Mouse (Mus musculus) CD4-positive naive resting alpha-beta T cell, adult 76 days (primary cell): Measurements from ENCODE around the gene Olfr568. TPM values are rescaled to one million over a fixed set of nuclear protein-coding genes. Genes with fewer than 3 reads are reported as not detected.

Experiments used
- total RNA-seq: library from RNA; stranded (reverse); gene quantifications from one replicate; pipeline ENCODE4 v1.2.4, GENCODE M21; 2023

Olfr568 gene
- not detected for total RNA-seq

GRCm38 (mm10) chr7:102876822-102877221 lies at the start of gene Olfr568:
Gene Olfr568 (plus strand): TSS chr7:102877122.

GRCm38 (mm10) chr7:102858665-102859064 lies 18.3 kb upstream of the Olfr568 start, which contains the start of gene Olfr566:
Gene Olfr566 (minus strand): TSS chr7:102858765.

GRCm38 (mm10) chr7:102890782-102891181 lies 13.9 kb downstream of the Olfr568 start, which contains the start of gene Olfr569:
Gene Olfr569 (minus strand): TSS chr7:102890882.

GRCm38 (mm10) chr7:102917032-102917875 lies 40.3 kb downstream of the Olfr568 start, which contains the start of gene Olfr571:
Gene Olfr571 (minus strand): TSS chr7:102917536.

GRCm38 (mm10) chr7:102924109-102924508 lies 47.2 kb downstream of the Olfr568 start, which contains the start of gene Olfr572:
Gene Olfr572 (plus strand): TSS chr7:102924409.

Other genes starting within 250 kb of the Olfr568 start
- gene Olfr554, start 238.7 kb upstream of the Olfr568 start, total RNA-seq: not detected
- gene Olfr555, start 218.3 kb upstream of the Olfr568 start, total RNA-seq: not detected
- gene Olfr556, start 212.2 kb upstream of the Olfr568 start, total RNA-seq: not detected
- gene Trim68, start 189.8 kb upstream of the Olfr568 start, total RNA-seq: 11.8 TPM
- not detected for gene Olfr557, start 181.2 kb upstream of the Olfr568 start, total RNA-seq
- not detected for gene Olfr558, start 174.9 kb upstream of the Olfr568 start, total RNA-seq
- gene Olfr33, start 158.1 kb upstream of the Olfr568 start, total RNA-seq: not detected
- not detected for gene Olfr559, start 149.6 kb upstream of the Olfr568 start, total RNA-seq
- gene Olfr560, start 117.8 kb upstream of the Olfr568 start, total RNA-seq: not detected
- gene Olfr78, start 117.7 kb upstream of the Olfr568 start, total RNA-seq: not detected
- gene Olfr561, start 105.9 kb upstream of the Olfr568 start, total RNA-seq: not detected
- not detected for gene Olfr564, start 73.6 kb upstream of the Olfr568 start, total RNA-seq
- gene Olfr566, start 18.4 kb upstream of the Olfr568 start, total RNA-seq: not detected
- gene Olfr569, start 13.8 kb downstream of the Olfr568 start, total RNA-seq: not detected
- gene Olfr570, start 17.5 kb downstream of the Olfr568 start, total RNA-seq: not detected
- gene Olfr571, start 40.4 kb downstream of the Olfr568 start, total RNA-seq: not detected
- gene Olfr572, start 47.3 kb downstream of the Olfr568 start, total RNA-seq: not detected
- not detected for gene Olfr573-ps1, start 65.5 kb downstream of the Olfr568 start, total RNA-seq
- gene Olfr574, start 71.3 kb downstream of the Olfr568 start, total RNA-seq: not detected
- gene Olfr575, start 81.7 kb downstream of the Olfr568 start, total RNA-seq: not detected
- not detected for gene Olfr576, start 85.5 kb downstream of the Olfr568 start, total RNA-seq
- gene Olfr577, start 98.8 kb downstream of the Olfr568 start, total RNA-seq: not detected
- gene Olfr578, start 112.2 kb downstream of the Olfr568 start, total RNA-seq: not detected
- not detected for gene Olfr582, start 160.9 kb downstream of the Olfr568 start, total RNA-seq
- gene Olfr583, start 174.2 kb downstream of the Olfr568 start, total RNA-seq: not detected
- gene Olfr584, start 204.8 kb downstream of the Olfr568 start, total RNA-seq: not detected
- not detected for gene Olfr585, start 220.6 kb downstream of the Olfr568 start, total RNA-seq
- gene Olfr586, start 248.5 kb downstream of the Olfr568 start, total RNA-seq: not detected